Mouse (Mus musculus): ENCODE results near the gene Il21r.

DNA sequence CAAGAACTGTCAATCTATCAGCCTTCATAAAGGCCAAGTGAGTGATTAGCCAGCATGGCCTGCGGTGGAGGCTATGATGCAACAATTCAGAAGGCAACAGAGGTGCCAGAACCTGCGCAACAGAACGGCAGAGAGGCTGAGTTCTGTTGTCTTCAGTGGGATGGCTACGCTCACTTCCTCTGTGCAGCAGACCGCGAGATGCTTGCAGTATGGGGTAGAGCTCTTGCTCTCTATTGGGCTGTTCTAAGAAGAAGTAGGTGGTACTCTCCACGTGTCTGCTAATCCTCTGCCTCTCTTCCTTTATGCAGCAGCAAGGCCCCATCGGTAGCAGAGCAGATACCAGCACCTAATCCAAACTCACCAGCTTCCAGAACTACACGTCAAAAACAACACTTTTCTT is 76.7 kb downstream of the Il21r start:
- no peak for TF ChIP-seq CTCF (IDR thresholded peaks at IDR 0.05; ENCODE audit: insufficient read depth, low read length)
- no peak for TF ChIP-seq POLR2A (IDR thresholded peaks at IDR 0.05; ENCODE audit: borderline replicate concordance, extremely low read depth, low read depth, low read length)
